8 mouse cellular contexts compared by ENCODE assay signal in the genomic region with DNA sequence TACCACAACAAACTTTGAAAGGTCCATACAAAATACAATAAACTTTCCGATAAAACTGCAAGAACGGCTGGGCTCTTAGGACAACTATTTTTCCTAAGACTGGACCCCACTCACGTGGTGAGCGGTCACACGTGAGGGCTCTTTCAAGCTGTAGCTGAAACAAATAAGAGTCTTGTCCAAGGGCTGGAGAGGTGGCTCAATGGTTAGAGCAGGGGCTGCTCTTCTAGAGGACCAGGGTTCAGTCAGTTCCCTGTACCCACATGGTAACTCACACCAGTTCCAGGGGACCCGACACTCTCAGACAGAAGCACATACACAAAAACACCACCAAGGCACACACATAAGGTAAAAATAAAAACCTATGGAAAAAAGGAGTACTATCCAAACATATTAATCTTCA.
DNase-seq lines count a peak whose midpoint lies in the region; ATAC-seq and TF ChIP-seq lines count a peak whose summit lies in the region.

No protein-coding gene starts in this region.

- TF ChIP-seq CTCF in lung, adult 2 months (IDR thresholded peaks at IDR 0.05; ENCODE audit: insufficient read depth, low read length) = no peak
- no peak for TF ChIP-seq CTCF in olfactory bulb, adult 2 months (IDR thresholded peaks at IDR 0.05; ENCODE audit: insufficient read depth, low read depth, low read length)

- peaks cover 3% of the 10 kb centered on the region; the same call in 1 of the 2 replicates for H3K9me3 ChIP-seq in forebrain, embryonic 10.5 days
- H3K9me3 ChIP-seq in intestine, embryonic 16.5 days (ENCODE audit: control insufficient read depth, low read length) = no peaks in the 10 kb centered on the region

- peak overlapping the region; percentile 67 for H3K4me2 ChIP-seq in intestine, embryonic 16.5 days (ENCODE audit: low read depth, low read length)

- H3K36me3 ChIP-seq in forebrain, embryonic 10.5 days (replicated peaks) = peaks cover 8% of the 10 kb centered on the region; the same call in 1 of the 2 replicates
- H3K36me3 ChIP-seq in intestine, embryonic 16.5 days (ENCODE audit: control insufficient read depth, insufficient read depth, low read length) = no peaks in the 10 kb centered on the region

- no peak for ATAC-seq in intestine, embryonic 16.5 days

- WGBS in lung, adult 2 months = 26% methylated on average over 6 of the region's 6 CpGs
- WGBS in forebrain, embryonic 10.5 days = 22% methylated on average over 6 of the region's 6 CpGs
- 40% methylated on average over 6 of the region's 6 CpGs for WGBS in intestine, embryonic 16.5 days
- WGBS in olfactory bulb, adult 2 months = 28% methylated on average over 6 of the region's 6 CpGs

- peak overlapping the region; percentile 48; the same call in 1 of the 2 replicates for H3K9ac ChIP-seq in intestine, embryonic 16.5 days (ENCODE audit: low read depth, low read length)

- peaks cover 16% of the 10 kb centered on the region for H3K4me1 ChIP-seq in lung, adult 2 months (ENCODE audit: control insufficient read depth, insufficient read depth, low read length)
- peaks cover 58% of the 10 kb centered on the region for H3K4me1 ChIP-seq in forebrain, embryonic 10.5 days
- peaks cover 44% of the 10 kb centered on the region for H3K4me1 ChIP-seq in intestine, embryonic 16.5 days (ENCODE audit: control insufficient read depth, insufficient read depth, low read length)
- H3K4me1 ChIP-seq in olfactory bulb, adult 2 months (ENCODE audit: control insufficient read depth, insufficient read depth, low read length) = peaks cover 19% of the 10 kb centered on the region

- no peak for TF ChIP-seq POLR2A in lung, adult 2 months (IDR thresholded peaks at IDR 0.05; ENCODE audit: borderline replicate concordance, extremely low read depth, low read depth, low read length)
- no peak for TF ChIP-seq POLR2A in olfactory bulb, adult 2 months (IDR thresholded peaks at IDR 0.05; ENCODE audit: insufficient read depth, low read depth, low read length)

- peak overlapping the region; percentile 74 for H3K4me3 ChIP-seq in lung, adult 2 months (replicated peaks; ENCODE audit: extremely low read depth, low read depth, low read length)
- H3K4me3 ChIP-seq in forebrain, embryonic 10.5 days = peak overlapping the region; percentile 53
- peak overlapping the region; percentile 50 for H3K4me3 ChIP-seq in intestine, embryonic 16.5 days (ENCODE audit: low read length)
- H3K4me3 ChIP-seq in olfactory bulb, adult 2 months (ENCODE audit: insufficient read depth, low read depth, low read length) = peak overlapping the region; percentile 38

- H3K27ac ChIP-seq in forebrain, embryonic 10.5 days = peak overlapping the region; percentile 88
- no peak overlapping the region for H3K27ac ChIP-seq in intestine, embryonic 16.5 days (ENCODE audit: low read length)
- H3K27ac ChIP-seq in olfactory bulb, adult 2 months (ENCODE audit: insufficient read depth, low read depth, low read length) = no peak overlapping the region

- DNase-seq in lung, adult 2 months = no peak
- no peak for DNase-seq in lung, adult 18-20 months
- DNase-seq in forebrain, embryonic 10.5 days (ENCODE audit: extremely low spot score, low spot score) = no peak
- DNase-seq in cerebellum, adult 8-10 months = no peak
- DNase-seq in adrenal gland, postnatal 14 days = no peak
- DNase-seq in kidney, adult 9 months = no peak

- H3K27me3 ChIP-seq in forebrain, embryonic 10.5 days (ENCODE audit: poor library complexity, severe bottlenecking) = no peaks in the 10 kb centered on the region
- H3K27me3 ChIP-seq in intestine, embryonic 16.5 days (replicated peaks; ENCODE audit: control insufficient read depth, insufficient read depth, low read length) = no peaks in the 10 kb centered on the region
